Mouse (Mus musculus) c-Kit-negative CD71-positive TER-119-positive erythroid progenitor cells, embryonic 14.5 days (primary cell): ENCODE results near the gene Ifi27.
"Not testable (repeated sequence)": the region's sequence is repeated elsewhere in the genome, so short reads cannot be mapped to it uniquely, and the experiment has no call there.

Experiments
- DNase-seq: peaks from one replicate; pipeline ENCODE4 v3.0.0-alpha.2; 2013; ENCODE audit warnings: low read depth, low spot score

The Ifi27 gene

GRCm38 (mm10) chr12:103453361-103453760 is 19.4 kb downstream of the Ifi27 start:
- no peak for DNase-seq

DNA sequence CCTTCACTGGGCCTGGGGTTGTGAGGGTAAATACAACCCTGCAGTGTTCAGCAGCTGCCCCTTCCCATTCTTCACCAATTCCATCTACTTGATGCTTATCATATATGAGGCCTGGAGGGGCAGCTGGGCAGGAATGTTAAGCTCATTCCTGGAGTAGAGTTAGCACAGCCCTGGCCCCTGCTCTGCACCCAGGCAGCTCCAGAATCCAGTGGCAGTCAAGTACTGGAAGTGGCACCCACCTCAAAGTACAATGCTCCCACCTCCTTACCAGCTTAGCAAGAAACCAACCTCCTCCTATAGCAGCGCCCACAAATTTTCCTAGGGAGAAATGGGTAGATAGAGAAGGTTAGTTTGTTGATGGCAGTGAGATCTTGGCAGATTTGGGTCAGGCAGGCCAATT is 22.7 kb downstream of the Ifi27 start:
- DNase-seq: not testable (repeated sequence)

DNA sequence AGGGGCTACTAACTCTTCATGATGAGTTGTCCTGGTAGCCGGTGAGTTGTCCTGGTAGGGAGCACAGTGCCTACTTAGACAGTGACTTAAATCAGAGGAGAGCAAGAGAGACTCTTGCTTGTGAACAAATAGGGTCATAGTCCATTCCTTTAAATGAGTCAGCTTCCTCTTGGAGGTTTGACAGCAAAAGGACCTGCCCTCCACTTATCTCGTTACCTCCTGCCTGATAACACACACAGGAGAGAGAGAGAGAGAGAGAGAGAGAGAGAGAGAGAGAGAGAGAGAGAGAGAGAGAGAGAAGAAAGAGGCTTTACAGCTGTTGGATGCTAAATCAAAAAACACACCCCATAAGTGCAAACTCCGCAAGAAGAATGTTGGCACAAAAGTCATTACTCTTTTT is 23.1 kb downstream of the Ifi27 start, which contains the start of gene Ifi27l2b:
Gene Ifi27l2b (minus strand): TSS at position 84 of the 400 bp plus-strand sequence.
- DNase-seq: no peak

DNA sequence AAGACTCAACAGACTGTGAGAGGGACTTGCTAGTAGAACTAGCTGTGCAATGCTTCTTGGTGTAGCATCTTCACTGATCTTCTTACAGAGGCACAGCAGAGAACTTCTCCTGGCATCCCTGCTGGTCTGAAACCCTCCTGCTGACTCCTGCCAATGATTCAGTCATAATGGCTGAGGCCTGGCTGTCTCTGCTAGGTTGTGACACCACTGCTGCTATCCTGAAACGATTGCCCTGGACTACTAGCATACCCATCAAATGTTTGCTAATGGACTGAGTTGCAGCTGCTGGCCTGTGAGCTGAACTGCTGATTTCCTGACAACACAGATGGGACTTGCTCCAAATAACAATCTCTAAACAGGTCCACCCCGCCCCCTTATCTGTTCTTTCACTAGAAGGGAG is 40.5 kb downstream of the Ifi27 start:
- no peak for DNase-seq

GRCm38 (mm10) chr12:103476779-103477389 is 42.9 kb downstream of the Ifi27 start:
- no peak for DNase-seq

GRCm38 (mm10) chr12:103477461-103478015 is 43.5 kb downstream of the Ifi27 start:
- no peak for DNase-seq

DNA sequence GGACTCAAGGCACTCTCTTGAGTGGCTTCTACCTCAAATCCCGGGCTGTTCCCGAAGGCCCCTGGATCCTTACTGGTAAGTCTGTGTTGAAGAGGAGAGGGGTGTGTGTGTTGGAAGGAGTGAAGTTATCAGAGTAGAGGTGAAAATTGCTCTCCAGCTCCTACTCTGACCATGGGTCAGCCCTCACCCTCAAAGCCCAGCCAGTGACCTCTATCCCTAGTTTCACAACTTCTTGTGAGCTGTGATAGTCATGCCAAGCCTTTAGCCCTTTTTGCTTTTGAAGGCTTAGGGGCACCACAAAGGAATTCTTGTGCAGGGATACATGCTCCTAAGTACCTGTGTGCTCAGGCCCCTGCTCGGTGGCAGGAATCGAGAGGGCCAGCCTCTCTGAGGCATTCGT is 47.7 kb downstream of the Ifi27 start:
- no peak for DNase-seq

DNA sequence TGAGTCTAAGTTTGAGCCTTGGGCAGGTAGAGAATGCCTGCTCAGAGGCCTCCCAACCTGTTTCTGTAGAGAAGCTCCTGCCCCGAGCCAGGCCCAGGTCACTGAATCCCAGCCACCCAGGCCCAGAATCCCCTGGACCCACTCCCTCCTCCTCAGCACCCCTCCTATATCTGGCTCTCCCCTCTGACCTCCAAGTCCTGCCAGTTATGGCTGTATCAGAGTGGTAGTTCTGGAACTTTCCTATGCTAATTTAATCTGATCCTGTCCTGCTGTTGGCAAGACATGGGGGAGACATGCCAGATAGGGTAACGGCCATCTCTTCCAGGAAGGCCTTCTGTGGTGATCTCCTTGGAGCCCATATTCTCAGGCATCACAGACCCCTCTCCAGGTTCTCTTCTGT is 48.8 kb downstream of the Ifi27 start:
- no peak for DNase-seq

DNA sequence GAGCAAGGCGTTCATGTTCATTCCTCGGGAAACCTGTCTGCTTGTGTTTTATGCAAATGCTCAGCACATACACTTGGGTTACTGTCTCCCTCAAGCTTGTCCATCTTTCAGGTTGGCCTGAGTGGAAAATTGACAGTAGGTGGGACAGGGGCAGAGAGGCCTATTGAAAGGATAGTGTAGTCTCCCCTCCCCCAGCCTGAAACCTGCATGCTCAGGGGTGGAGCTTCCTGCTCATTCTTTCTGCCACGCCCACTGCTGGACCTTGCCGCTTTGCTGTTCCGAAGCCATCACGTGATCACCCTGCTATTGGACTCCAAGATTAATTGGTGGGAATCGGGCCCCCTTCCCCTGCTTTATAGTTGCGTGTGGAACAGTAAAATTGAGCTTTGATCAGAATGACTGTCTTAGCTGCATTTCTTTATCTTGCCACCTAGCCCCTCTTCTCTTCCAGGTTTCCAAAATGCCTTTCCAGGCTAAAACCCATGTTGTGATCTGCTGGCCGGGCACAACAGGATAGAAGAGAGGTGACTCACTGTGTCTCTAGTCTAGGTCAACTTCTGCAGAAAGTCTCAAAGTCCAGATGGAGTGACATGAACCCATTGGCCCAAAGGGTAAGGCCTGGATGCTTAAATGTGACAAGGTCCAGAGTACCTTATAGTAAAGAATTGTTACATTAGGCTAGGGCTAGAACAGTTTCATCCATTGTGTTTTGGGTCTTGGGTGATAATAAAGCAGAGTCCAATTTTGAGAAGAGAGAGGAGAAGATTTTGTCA is 50.4 kb downstream of the Ifi27 start:
- not testable (repeated sequence) for DNase-seq

DNA sequence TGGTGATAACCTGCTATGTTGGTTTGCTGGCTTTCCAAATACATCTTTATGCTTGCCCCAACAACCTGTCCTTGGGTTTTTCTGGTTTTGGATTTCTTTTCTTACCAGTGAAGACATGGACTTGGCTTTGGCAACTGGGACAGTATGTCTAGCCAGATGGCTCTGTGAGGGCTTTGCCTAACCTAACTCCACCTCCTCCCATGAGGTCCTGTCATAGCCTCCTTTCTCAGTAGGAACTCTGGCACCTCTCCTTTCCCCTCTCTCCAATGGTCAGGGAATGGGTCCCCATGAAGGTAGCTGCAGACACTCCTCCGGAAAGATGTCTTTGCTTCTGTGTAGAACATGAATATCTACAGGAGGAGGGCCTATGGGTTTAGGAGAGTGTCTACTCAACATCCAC is 52.7 kb downstream of the Ifi27 start:
- no peak for DNase-seq

DNA sequence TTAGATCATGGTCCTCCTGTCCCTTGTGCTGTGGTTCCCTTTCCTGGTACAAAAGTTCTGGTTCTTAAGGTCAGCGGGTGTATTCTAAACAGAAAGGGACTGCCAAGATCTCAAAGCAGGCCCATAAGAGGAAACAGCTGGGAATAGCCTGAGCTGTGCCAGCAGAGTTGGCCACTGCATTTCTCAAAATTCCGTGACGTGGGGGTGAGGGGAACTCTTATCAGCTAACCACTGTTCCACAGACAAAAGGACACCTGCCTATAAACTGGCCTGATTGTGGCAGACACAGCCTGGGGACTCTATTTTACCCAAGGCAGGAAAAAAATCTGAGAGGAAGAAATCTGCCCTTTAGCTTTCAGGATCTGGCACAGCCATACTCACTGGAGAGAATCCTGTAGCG is 53.3 kb downstream of the Ifi27 start:
- DNase-seq: no peak

DNA sequence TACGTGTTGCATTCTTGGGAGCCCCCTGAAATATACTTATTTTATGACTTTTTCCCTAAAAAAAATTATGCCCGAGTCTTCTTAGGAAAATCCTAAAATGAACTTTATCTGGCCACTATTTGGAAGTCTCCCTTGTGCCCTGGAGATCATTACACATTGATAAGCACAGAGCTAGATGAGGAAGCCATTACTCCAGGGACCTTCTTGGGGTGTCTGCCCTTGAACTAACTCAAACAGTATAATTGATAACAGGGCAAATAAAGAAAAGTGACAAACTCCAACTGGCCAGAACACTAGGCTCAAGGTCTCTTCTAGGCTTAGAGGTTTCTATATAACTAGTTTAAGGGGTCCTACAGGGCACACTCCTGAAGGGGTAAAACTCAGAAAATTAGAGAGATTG is 53.7 kb downstream of the Ifi27 start:
- DNase-seq: no peak
